Mouse (Mus musculus) MEL (cell line): ENCODE data around the gene Dpm1. TPM values are rescaled to one million over a fixed set of nuclear protein-coding genes. Genes with fewer than 3 reads are reported as not detected.

Experiments used
- DNase-seq: peaks from one replicate; pipeline ENCODE4 v3.0.0; 2011; ENCODE audit warnings: low read depth, low spot score
- H3K27ac ChIP-seq: 2 replicates; pipeline ENCODE4 v1.5.1; 2012; ENCODE audit warnings: low read depth, mild to moderate bottlenecking, control low read depth, low read length, moderate library complexity; ENCODE audit not compliant: control insufficient read depth
- H3K27me3 ChIP-seq, 2 experiments: fragments of 150-350 bp in 1 of 2; sonication (generic) in 1 of 2; 2 replicates each; pipeline ENCODE4 v1.6.1; 2012; ENCODE audit warnings: low read length in 2 of 2, mild to moderate bottlenecking in 2 of 2, improper control_type of control experiment in 1 of 2, moderate library complexity in 1 of 2; ENCODE audit not compliant: insufficient read depth in 2 of 2, control insufficient read depth in 1 of 2
- H3K36me3 ChIP-seq, 2 experiments: 2 replicates each; pipeline ENCODE4 v1.6.1; 2012 to 2014; ENCODE audit warnings: low read length in 2 of 2, improper control_type of control experiment in 1 of 2, inconsistent platforms in 1 of 2, mild to moderate bottlenecking in 1 of 2; ENCODE audit not compliant: insufficient read depth in 2 of 2, control insufficient read depth in 1 of 2
- H3K4me1 ChIP-seq, 2 experiments: fragments of 150-350 bp in 1 of 2; sonication (generic) in 1 of 2; 2 replicates each; pipeline ENCODE4 v1.6.1; 2012; ENCODE audit warnings: low read length in 2 of 2, improper control_type of control experiment in 1 of 2, mild to moderate bottlenecking in 1 of 2; ENCODE audit not compliant: insufficient read depth in 2 of 2, control insufficient read depth in 1 of 2
- H3K4me3 ChIP-seq, 2 experiments: fragments of 150-350 bp in 1 of 2; sonication (generic) in 1 of 2; 2 replicates each; pipeline ENCODE4 v1.5.1; 2012; ENCODE audit warnings: low read depth in 2 of 2, low read length in 2 of 2, mild to moderate bottlenecking in 2 of 2, moderate library complexity in 2 of 2, control low read depth in 1 of 2, improper control_type of control experiment in 1 of 2; ENCODE audit not compliant: control insufficient read depth in 1 of 2, insufficient read depth in 1 of 2
- H3K79me2 ChIP-seq: 2 replicates; pipeline ENCODE4 v1.6.1; 2012; ENCODE audit warnings: mild to moderate bottlenecking, low read length, moderate library complexity; ENCODE audit not compliant: control insufficient read depth, poor library complexity, insufficient read depth
- H3K9ac ChIP-seq: 2 replicates; pipeline ENCODE4 v1.6.1; 2012; ENCODE audit warnings: low read depth, mild to moderate bottlenecking, control low read depth, low read length, moderate library complexity; ENCODE audit not compliant: control insufficient read depth, poor library complexity, severe bottlenecking
- H3K9me3 ChIP-seq: fragments of 150-350 bp; sonication (generic); replicated peaks from 2 replicates; pipeline ENCODE4 v1.6.1; 2012; ENCODE audit warnings: mild to moderate bottlenecking, low read length, improper control_type of control experiment, moderate library complexity; ENCODE audit not compliant: insufficient read depth
- CHD2 ChIP-seq: IDR thresholded peaks from 2 replicates; pipeline ENCODE4 v1.6.1; 2011; ENCODE audit warnings: low read length, improper control_type of control experiment
- CTCF ChIP-seq, 3 experiments: IDR thresholded peaks in 2 of 3; conservative IDR thresholded peaks in 1 of 3; 2 replicates each; pipeline ENCODE4 v1.5.1; 2011 to 2012; ENCODE audit warnings: low read length in 3 of 3, low read depth in 2 of 3, mild to moderate bottlenecking in 2 of 3, improper control_type of control experiment in 1 of 3, inconsistent platforms in 1 of 3, mixed read lengths in 1 of 3, moderate library complexity in 1 of 3; ENCODE audit not compliant: control insufficient read depth in 1 of 3, insufficient read depth in 1 of 3, poor library complexity in 1 of 3, severe bottlenecking in 1 of 3
- ETS1 ChIP-seq: IDR thresholded peaks from 2 replicates; pipeline ENCODE4 v1.6.1; 2012; ENCODE audit warnings: low read depth, mild to moderate bottlenecking, inconsistent platforms, low read length, improper control_type of control experiment, moderate library complexity
- GATA1 ChIP-seq: IDR thresholded peaks from 2 replicates; pipeline ENCODE4 v1.6.1; 2011; ENCODE audit warnings: low read depth, low read length, improper control_type of control experiment
- HCFC1 ChIP-seq: IDR thresholded peaks from 2 replicates; pipeline ENCODE4 v1.6.1; 2012; ENCODE audit warnings: low read depth, mild to moderate bottlenecking, inconsistent platforms, low read length, improper control_type of control experiment, moderate library complexity
- KAT2A ChIP-seq: conservative IDR thresholded peaks from 2 replicates; pipeline ENCODE4 v1.6.1; 2012; ENCODE audit warnings: low read depth, low read length, improper control_type of control experiment, inconsistent platforms
- MAFK ChIP-seq: IDR thresholded peaks from 2 replicates; pipeline ENCODE4 v1.6.1; 2011; ENCODE audit warnings: low read depth, mild to moderate bottlenecking, low read length, improper control_type of control experiment, borderline replicate concordance
- MAX ChIP-seq: IDR thresholded peaks from 2 replicates; pipeline ENCODE4 v1.6.1; 2011; ENCODE audit warnings: low read length, improper control_type of control experiment
- POLR2AphosphoS2 ChIP-seq: IDR thresholded peaks from 2 replicates; pipeline ENCODE4 v1.6.1; 2011; ENCODE audit warnings: low read length, improper control_type of control experiment
- RCOR1 ChIP-seq: IDR thresholded peaks from 2 replicates; pipeline ENCODE4 v1.6.1; 2012; ENCODE audit warnings: low read depth, mild to moderate bottlenecking, inconsistent platforms, low read length, improper control_type of control experiment
- SIN3A ChIP-seq: IDR thresholded peaks from 2 replicates; pipeline ENCODE4 v1.6.1; 2012; ENCODE audit warnings: low read length, improper control_type of control experiment, inconsistent platforms
- SMC3 ChIP-seq: IDR thresholded peaks from 2 replicates; pipeline ENCODE4 v1.6.1; 2011; ENCODE audit warnings: low read depth, low read length, improper control_type of control experiment
- TAL1 ChIP-seq: IDR thresholded peaks from 2 replicates; pipeline ENCODE4 v1.6.1; 2012; ENCODE audit warnings: mild to moderate bottlenecking, inconsistent platforms, low read length, moderate library complexity, mixed read lengths
- USF1 ChIP-seq: IDR thresholded peaks from 2 replicates; pipeline ENCODE4 v1.6.1; 2014; ENCODE audit warnings: low read depth, mild to moderate bottlenecking, inconsistent platforms, low read length, improper control_type of control experiment, moderate library complexity
- USF2 ChIP-seq, 2 experiments: IDR thresholded peaks; 2 replicates each; pipeline ENCODE4 v1.6.1; 2011 to 2012; ENCODE audit warnings: improper control_type of control experiment in 2 of 2, low read length in 2 of 2, borderline replicate concordance in 1 of 2, inconsistent platforms in 1 of 2, low read depth in 1 of 2, mild to moderate bottlenecking in 1 of 2; ENCODE audit not compliant: insufficient read depth in 1 of 2
- ZMIZ1 ChIP-seq: IDR thresholded peaks from 2 replicates; pipeline ENCODE4 v1.6.1; 2012; ENCODE audit warnings: low read depth, mild to moderate bottlenecking, inconsistent platforms, low read length, improper control_type of control experiment, moderate library complexity
- ZNF384 ChIP-seq: IDR thresholded peaks from 2 replicates; pipeline ENCODE4 v1.6.1; 2012; ENCODE audit warnings: low read depth, mild to moderate bottlenecking, inconsistent platforms, low read length, improper control_type of control experiment
- polyA plus RNA-seq, 2 experiments: library from polyadenylated mRNA; stranded (reverse) in 1 of 2; unstranded in 1 of 2; fragments of >175 nt in 1 of 2; fragments of >200 nt in 1 of 2; gene quantifications; 2 replicates each; pipeline versions ENCODE4 v1.2.1 to v1.2.4; 2012; ENCODE audit warnings: low replicate concordance in 2 of 2, low read depth in 1 of 2; ENCODE audit not compliant: insufficient read length in 2 of 2, insufficient read depth in 1 of 2, missing spikeins in 1 of 2
- total RNA-seq: library from RNA; depleted of rRNA; stranded (reverse); fragments of 300-350 nt; gene quantifications from 2 replicates; pipeline ENCODE4 v1.2.3, GENCODE M21; 2012

Dpm1 gene
- total and polyA plus RNA-seq, 3 experiments = 49.0 to 564 (median 63.5) TPM

DNA sequence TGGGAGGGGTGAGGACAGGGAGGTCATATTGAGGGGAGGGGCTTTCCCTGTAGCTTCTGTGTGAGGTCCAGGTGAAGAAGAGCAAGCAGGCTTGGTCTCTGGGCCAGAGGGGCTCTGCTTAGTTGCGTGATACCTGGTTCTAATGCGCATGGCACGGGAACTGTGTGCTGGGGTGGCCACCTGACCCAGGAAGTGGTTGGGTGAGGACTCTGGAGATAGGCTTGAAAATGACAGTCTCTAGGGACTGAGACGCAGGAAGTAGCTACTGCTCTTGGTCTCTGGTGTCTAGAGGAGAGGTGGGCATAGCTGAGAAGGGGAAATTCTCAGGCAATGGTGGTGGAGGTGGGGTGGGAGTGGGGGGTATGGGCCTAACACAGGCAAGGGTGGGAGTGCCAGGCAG, 26.8 kb upstream of the Dpm1 start:
- DNase-seq = no peak
- H3K27ac ChIP-seq = no peak overlapping the region
- H3K79me2 ChIP-seq = no peaks in the 10 kb centered on the region
- no peaks in the 10 kb centered on the region for H3K27me3 ChIP-seq
- no peaks in the 10 kb centered on the region for H3K4me1 ChIP-seq
- no peak for TF ChIP-seq RCOR1
- TF ChIP-seq GATA1 = no peak
- no peak for TF ChIP-seq CTCF (IDR thresholded peaks at IDR 0.05 in 2 of 3, conservative IDR thresholded peaks at IDR 0.05 in 1 of 3; ENCODE audit: control insufficient read depth in 1 of 3, insufficient read depth in 1 of 3, low read depth in 2 of 3, low read length in 3 of 3, poor library complexity in 1 of 3, severe bottlenecking in 1 of 3)
- TF ChIP-seq SIN3A = no peak
- no peaks in the 10 kb centered on the region for H3K9me3 ChIP-seq
- no peak overlapping the region for H3K4me3 ChIP-seq
- no peak overlapping the region for H3K9ac ChIP-seq
- H3K36me3 ChIP-seq = no peaks in the 10 kb centered on the region

DNA sequence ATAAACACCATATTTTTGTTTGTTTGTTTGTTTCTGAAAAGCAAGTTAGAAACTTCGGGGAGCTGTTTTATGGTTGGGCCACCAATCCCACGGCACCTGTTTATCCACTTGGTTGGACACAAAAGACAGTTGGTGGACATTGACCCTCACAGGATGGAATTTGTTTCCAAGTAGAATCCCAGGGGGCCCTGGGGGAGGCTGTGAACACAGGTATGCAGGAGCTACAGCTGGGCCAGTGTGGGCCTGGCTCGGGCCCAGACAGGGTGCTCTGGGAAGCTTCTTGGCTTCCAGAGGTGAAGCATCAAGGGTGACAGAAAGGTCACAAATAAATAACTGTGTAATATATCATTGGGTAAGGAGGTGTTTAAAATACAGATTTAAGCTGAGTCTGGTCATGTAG, 26.1 kb upstream of the Dpm1 start:
- no peaks in the 10 kb centered on the region for H3K36me3 ChIP-seq
- no peak for DNase-seq
- no peak overlapping the region for H3K9ac ChIP-seq
- TF ChIP-seq ETS1 (no peak), KAT2A (no peak), ZNF384 (no peak)
- H3K27ac ChIP-seq = no peak overlapping the region
- no peak overlapping the region for H3K4me3 ChIP-seq
- no peaks in the 10 kb centered on the region for H3K4me1 ChIP-seq
- no peaks in the 10 kb centered on the region for H3K27me3 ChIP-seq
- H3K9me3 ChIP-seq = no peaks in the 10 kb centered on the region
- H3K79me2 ChIP-seq = no peaks in the 10 kb centered on the region

DNA sequence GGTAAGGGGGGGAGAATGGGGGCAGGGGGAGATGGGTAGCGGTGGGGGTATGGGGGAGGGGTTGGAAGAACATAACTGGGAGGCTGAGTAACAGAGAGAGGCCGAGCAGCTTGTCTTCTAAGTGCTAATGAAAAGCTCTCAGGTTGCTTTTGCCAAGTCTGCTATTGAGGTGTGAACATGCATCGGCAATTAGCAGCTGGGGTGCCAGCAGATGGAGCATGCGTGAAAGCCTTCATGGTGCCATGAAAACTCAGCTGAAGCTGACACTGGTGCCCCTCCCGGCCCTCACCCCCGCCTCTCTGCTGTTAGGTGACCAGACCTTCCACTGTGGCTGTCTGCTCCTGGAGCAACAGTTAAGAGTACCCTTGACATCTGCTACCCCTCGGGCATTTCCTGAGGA, 23.4 kb upstream of the Dpm1 start:
- no peak overlapping the region for H3K9ac ChIP-seq
- no peak overlapping the region for H3K4me3 ChIP-seq
- H3K27ac ChIP-seq = no peak overlapping the region
- H3K9me3 ChIP-seq = no peaks in the 10 kb centered on the region
- H3K4me1 ChIP-seq = no peaks in the 10 kb centered on the region
- no peak for DNase-seq
- H3K79me2 ChIP-seq = no peaks in the 10 kb centered on the region
- no peaks in the 10 kb centered on the region for H3K36me3 ChIP-seq
- TF ChIP-seq POLR2AphosphoS2 (no peak), TAL1 (no peak), SMC3 (no peak), CHD2 (no peak), USF1 (no peak), MAFK (no peak), ZMIZ1 (no peak), ZNF384 (no peak), MAX (no peak), USF2 (IDR thresholded peaks at IDR 0.05; ENCODE audit: borderline replicate concordance in 1 of 2, insufficient read depth in 1 of 2, low read depth in 1 of 2, low read length in 2 of 2) (no peak), GATA1 (no peak), ETS1 (no peak), RCOR1 (no peak), HCFC1 (no peak)
- H3K27me3 ChIP-seq = no peaks in the 10 kb centered on the region
